ENCODE assay signal across 8 mouse cellular contexts in the genomic region with DNA sequence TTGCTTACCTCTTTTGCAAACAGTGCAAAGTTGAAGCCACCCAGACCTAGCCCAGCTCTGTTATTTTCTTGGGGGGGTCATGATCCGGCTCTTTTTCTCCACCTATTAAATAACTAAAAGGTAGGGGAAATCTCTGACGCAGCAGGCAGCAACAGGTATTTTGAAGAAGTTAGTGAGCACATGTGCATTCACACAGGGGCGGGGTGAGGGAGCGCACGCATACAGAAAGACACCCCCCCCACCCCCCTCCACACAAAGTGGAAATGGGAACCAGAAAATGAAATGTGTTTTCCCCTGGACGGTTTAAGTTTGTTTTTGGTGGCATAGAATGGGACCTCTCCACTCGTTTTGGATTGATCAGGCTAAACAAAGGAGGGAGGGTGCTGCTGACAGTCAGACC. TPM values are rescaled to one million over a fixed set of nuclear protein-coding genes. Genes with fewer than 3 reads are reported as not detected.
A peak's percentile ranks its signal among the peaks of the same experiment; 100 is the strongest.
DNase-seq lines count a peak whose midpoint lies in the region; ATAC-seq and TF ChIP-seq lines count a peak whose summit lies in the region.

No protein-coding gene starts in this region.

- no peak for DNase-seq in heart, embryonic 10.5 days (ENCODE audit: low spot score)
- DNase-seq in heart, adult 18-20 months = no peak
- no peak for DNase-seq in ES-E14 (ENCODE audit: low read depth, low spot score)
- no peak for DNase-seq in midbrain, embryonic 11.5 days (ENCODE audit: low spot score, missing footprints)
- DNase-seq in gastrocnemius, postnatal 4 days (ENCODE audit: low spot score in 2 of 2) = no peak
- DNase-seq in layer of hippocampus, postnatal 10 days (ENCODE audit: low spot score in 2 of 2) = no peak
- DNase-seq in urinary bladder, postnatal 4 days (ENCODE audit: low spot score in 2 of 2) = no peak

- H3K27me3 ChIP-seq in heart, embryonic 10.5 days (ENCODE audit: insufficient read depth, poor library complexity, severe bottlenecking) = peaks cover 8% of the 10 kb centered on the region; the same call in 1 of the 2 replicates
- H3K27me3 ChIP-seq in hindbrain, embryonic 12.5 days = peaks cover 15% of the 10 kb centered on the region
- no peaks in the 10 kb centered on the region for H3K27me3 ChIP-seq in midbrain, embryonic 11.5 days (ENCODE audit: control insufficient read depth, insufficient read depth, low read length)

- no peaks in the 10 kb centered on the region for H3K36me3 ChIP-seq in heart, embryonic 10.5 days
- H3K36me3 ChIP-seq in ES-E14 (ENCODE audit: control insufficient read depth, insufficient read depth, low read length, poor library complexity, severe bottlenecking) = no peaks in the 10 kb centered on the region
- H3K36me3 ChIP-seq in hindbrain, embryonic 12.5 days = no peaks in the 10 kb centered on the region
- no peaks in the 10 kb centered on the region for H3K36me3 ChIP-seq in midbrain, embryonic 11.5 days (ENCODE audit: control insufficient read depth, insufficient read depth, low read length)

- no peak overlapping the region for H3K9ac ChIP-seq in ES-E14 (ENCODE audit: insufficient read depth, low read depth, low read length, poor library complexity, severe bottlenecking)
- no peak overlapping the region for H3K9ac ChIP-seq in hindbrain, embryonic 12.5 days
- peak overlapping the region; percentile 49; the same call in 1 of the 2 replicates for H3K9ac ChIP-seq in midbrain, embryonic 11.5 days (ENCODE audit: low read length)

- H3K4me1 ChIP-seq in heart, embryonic 10.5 days = no peaks in the 10 kb centered on the region; the same call in 1 of the 2 replicates
- peaks cover 0 to 5% of the 10 kb centered on the region in 2 experiments; a peak in 2 of 4 replicates for H3K4me1 ChIP-seq in ES-E14 (ENCODE audit: control insufficient read depth in 2 of 2, insufficient read depth in 2 of 2, low read length in 2 of 2, poor library complexity in 1 of 2)
- H3K4me1 ChIP-seq in hindbrain, embryonic 12.5 days = peaks cover 14% of the 10 kb centered on the region
- peaks cover 9% of the 10 kb centered on the region for H3K4me1 ChIP-seq in midbrain, embryonic 11.5 days (ENCODE audit: control insufficient read depth, insufficient read depth, low read length)

- in situ Hi-C loops in ES-E14 (cut with MboI; ENCODE audit: low sequenced_read_pairs in 2 of 2, unreplicated experiment in 2 of 2) = loop anchor here in 1 of 2 experiments (25.0 kb wide), 1 partner anchor 678 kb away; a partner anchor contains a TSS

- no peaks in the 10 kb centered on the region for H3K9me3 ChIP-seq in heart, embryonic 10.5 days
- H3K9me3 ChIP-seq in ES-E14 (ENCODE audit: control insufficient read depth, insufficient read depth, low read depth, low read length) = no peaks in the 10 kb centered on the region
- no peaks in the 10 kb centered on the region for H3K9me3 ChIP-seq in hindbrain, embryonic 12.5 days (replicated peaks)
- H3K9me3 ChIP-seq in midbrain, embryonic 11.5 days (ENCODE audit: control insufficient read depth, low read length) = no peaks in the 10 kb centered on the region

- 17% methylated on average over 7 of the region's 7 CpGs for WGBS in heart, embryonic 10.5 days
- 14% methylated on average over 7 of the region's 7 CpGs for WGBS in hindbrain, embryonic 12.5 days
- 10% methylated on average over 7 of the region's 7 CpGs for WGBS in midbrain, embryonic 11.5 days

- H3K4me2 ChIP-seq in hindbrain, embryonic 12.5 days (replicated peaks) = peak overlapping the region; percentile 78
- H3K4me2 ChIP-seq in midbrain, embryonic 11.5 days = peak overlapping the region; percentile 71

- no peak for ATAC-seq in hindbrain, embryonic 12.5 days (ENCODE audit: low FRiP score)
- ATAC-seq in midbrain, embryonic 11.5 days (ENCODE audit: low FRiP score) = no peak

- H3K27ac ChIP-seq in heart, embryonic 10.5 days = no peak overlapping the region
- H3K27ac ChIP-seq in ES-E14 (ENCODE audit: insufficient read depth, low read depth, low read length, poor library complexity, severe bottlenecking) = no peak overlapping the region
- no peak overlapping the region for H3K27ac ChIP-seq in hindbrain, embryonic 12.5 days
- no peak overlapping the region for H3K27ac ChIP-seq in midbrain, embryonic 11.5 days (ENCODE audit: low read depth, low read length)

- H3K4me3 ChIP-seq in heart, embryonic 10.5 days = peak overlapping the region; percentile 74
- H3K4me3 ChIP-seq in ES-E14 (ENCODE audit: insufficient read depth in 1 of 2, low read depth in 1 of 2, low read length in 2 of 2, poor library complexity in 1 of 2, severe bottlenecking in 1 of 2) = peak overlapping the region; percentile 11 to 81; a peak in 3 of 4 replicates
- peak overlapping the region; percentile 47; the same call in 1 of the 2 replicates for H3K4me3 ChIP-seq in hindbrain, embryonic 12.5 days
- peak overlapping the region; percentile 46 for H3K4me3 ChIP-seq in midbrain, embryonic 11.5 days (ENCODE audit: low read depth, low read length)

TF ChIP-seq in ES-E14, 5 proteins besides CTCF, POLR2A, EP300 and RAD21:
- TF ChIP-seq ZC3H11A (IDR thresholded peaks at IDR 0.05; ENCODE audit: borderline replicate concordance, low read depth, low read length) = no peak
- no peak for TF ChIP-seq CHD2 (IDR thresholded peaks at IDR 0.05; ENCODE audit: low read depth, low read length)

RNA-seq across cellular contexts. Expression of a gene that starts 7.1 kb away (rescaled TPM):
- 6.3 and 8.9 TPM in 2 replicates for polyA plus RNA-seq in heart, embryonic 10.5 days (2016; fragmentation: Nextera tagmentation; extraction: Ambion mirVana)
- 10 to 100 TPM; 43.0 to 46.9 TPM for total RNA-seq in heart, adult 18-20 months (2021)
- total RNA-seq in ES-E14 (2012; rRNA removed) = 2.5 and 10.3 TPM in 2 replicates
- polyA plus RNA-seq in hindbrain, embryonic 12.5 days (2016; fragmentation: Nextera tagmentation; extraction: Ambion mirVana) = 17.8 and 18.7 TPM in 2 replicates
- 12.3 and 14.9 TPM in 2 replicates for polyA plus RNA-seq in midbrain, embryonic 11.5 days (2014; fragmentation: Nextera tagmentation; extraction: Ambion mirVana)
- total RNA-seq in gastrocnemius, postnatal 4 days (2021) = 10 to 100 TPM; 76.4 to 86.0 TPM
- total RNA-seq in layer of hippocampus, postnatal 10 days (2021) = 10 to 100 TPM; 16.2 to 17.8 TPM

RNA-seq across cellular contexts. Expression of a gene that starts 7.1 kb away (rescaled TPM):
- 1.8 and 3.0 TPM in 2 replicates for polyA plus RNA-seq in heart, embryonic 10.5 days (2016; fragmentation: Nextera tagmentation; extraction: Ambion mirVana)
- 1 to 10 TPM; 6.1 to 6.9 TPM for total RNA-seq in heart, adult 18-20 months (2021)
- total RNA-seq in ES-E14 (2012; rRNA removed) = 1.2 and 1.4 TPM in 2 replicates
- polyA plus RNA-seq in hindbrain, embryonic 12.5 days (2016; fragmentation: Nextera tagmentation; extraction: Ambion mirVana) = 3.7 and 4.4 TPM in 2 replicates
- polyA plus RNA-seq in midbrain, embryonic 11.5 days (2014; fragmentation: Nextera tagmentation; extraction: Ambion mirVana) = 1.5 and 2.4 TPM in 2 replicates
- 1 to 10 TPM; 7.7 to 8.9 TPM for total RNA-seq in gastrocnemius, postnatal 4 days (2021)
- 1 to 10 TPM; 3.0 to 4.1 TPM for total RNA-seq in layer of hippocampus, postnatal 10 days (2021)

RNA-seq across cellular contexts. Expression of a gene that starts 9.6 kb away (rescaled TPM):
- polyA plus RNA-seq in heart, embryonic 10.5 days (2016; fragmentation: Nextera tagmentation; extraction: Ambion mirVana) = not detected in 2 replicates
- total RNA-seq in heart, adult 18-20 months (2021) = not detected
- not detected in 2 replicates for total RNA-seq in ES-E14 (2012; rRNA removed)
- not detected in 2 replicates for polyA plus RNA-seq in hindbrain, embryonic 12.5 days (2016; fragmentation: Nextera tagmentation; extraction: Ambion mirVana)
- polyA plus RNA-seq in midbrain, embryonic 11.5 days (2014; fragmentation: Nextera tagmentation; extraction: Ambion mirVana) = not detected in 2 replicates
- total RNA-seq in gastrocnemius, postnatal 4 days (2021) = not detected
- not detected for total RNA-seq in layer of hippocampus, postnatal 10 days (2021)

RNA-seq across cellular contexts. Expression of a gene that starts 26.3 kb away (rescaled TPM):
- 0.28 and 0.53 TPM in 2 replicates for polyA plus RNA-seq in heart, embryonic 10.5 days (2016; fragmentation: Nextera tagmentation; extraction: Ambion mirVana)
- not detected for total RNA-seq in heart, adult 18-20 months (2021)
- 0.36 and 1.1 TPM in 2 replicates for total RNA-seq in ES-E14 (2012; rRNA removed)
- not detected in 2 replicates for polyA plus RNA-seq in hindbrain, embryonic 12.5 days (2016; fragmentation: Nextera tagmentation; extraction: Ambion mirVana)
- polyA plus RNA-seq in midbrain, embryonic 11.5 days (2014; fragmentation: Nextera tagmentation; extraction: Ambion mirVana) = not detected in 2 replicates
- total RNA-seq in gastrocnemius, postnatal 4 days (2021) = not detected
- total RNA-seq in layer of hippocampus, postnatal 10 days (2021) = not detected

RNA-seq across cellular contexts. Expression of a gene that starts 30.4 kb away (rescaled TPM):
- 0.13 TPM in 1 of 2 replicates, not detected in the other for polyA plus RNA-seq in heart, embryonic 10.5 days (2016; fragmentation: Nextera tagmentation; extraction: Ambion mirVana)
- not detected for total RNA-seq in heart, adult 18-20 months (2021)
- not detected in 2 replicates for total RNA-seq in ES-E14 (2012; rRNA removed)
- not detected in 2 replicates for polyA plus RNA-seq in hindbrain, embryonic 12.5 days (2016; fragmentation: Nextera tagmentation; extraction: Ambion mirVana)
- polyA plus RNA-seq in midbrain, embryonic 11.5 days (2014; fragmentation: Nextera tagmentation; extraction: Ambion mirVana) = not detected in 2 replicates
- total RNA-seq in gastrocnemius, postnatal 4 days (2021) = not detected
- not detected for total RNA-seq in layer of hippocampus, postnatal 10 days (2021)
